Mouse (Mus musculus): ENCODE results near the gene Ssr1.

Gene Ssr1

GRCm38 (mm10) chr13:37979506-37979905 is 14.5 kb downstream of the Ssr1 start:
- no peak for DNase-seq

GRCm38 (mm10) chr13:37974731-37975130 is 19.3 kb downstream of the Ssr1 start:
- no peak for DNase-seq

- DNase-seq: no peak
Observed at GRCm38 (mm10) chr13:37974036-37974435, 20.0 kb downstream of the Ssr1 start.

DNA sequence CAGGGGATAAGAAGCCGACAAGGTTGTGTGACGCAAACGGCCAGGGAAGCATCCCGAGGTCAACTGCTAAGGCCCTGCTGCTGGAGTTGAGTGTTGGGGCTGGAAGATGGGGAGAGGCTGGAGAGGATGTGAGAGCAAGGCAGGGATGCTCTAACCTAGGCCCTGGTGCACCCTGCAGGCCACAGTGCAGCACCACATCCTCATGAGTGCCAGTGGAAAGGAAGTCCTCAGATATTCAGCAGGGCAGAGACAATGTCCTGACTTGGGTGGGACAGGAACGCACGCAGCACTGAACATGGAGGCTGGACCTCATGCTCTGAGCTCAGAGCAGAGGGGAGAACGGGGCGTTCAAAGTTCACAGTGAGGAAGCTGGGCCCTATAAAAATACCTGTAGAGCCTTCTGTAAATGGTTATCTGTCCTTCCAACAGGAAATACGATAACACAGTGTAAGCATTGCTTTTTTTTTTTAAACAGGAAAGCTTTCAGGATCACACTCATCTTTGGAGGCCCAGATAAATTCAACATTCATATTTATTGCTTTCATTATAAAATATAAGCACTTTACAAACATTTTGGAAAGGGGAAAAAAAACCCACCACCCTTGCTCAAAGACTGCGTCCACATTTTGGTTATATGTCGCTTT is 23.0 kb downstream of the Ssr1 start:
- no peak for DNase-seq

DNA sequence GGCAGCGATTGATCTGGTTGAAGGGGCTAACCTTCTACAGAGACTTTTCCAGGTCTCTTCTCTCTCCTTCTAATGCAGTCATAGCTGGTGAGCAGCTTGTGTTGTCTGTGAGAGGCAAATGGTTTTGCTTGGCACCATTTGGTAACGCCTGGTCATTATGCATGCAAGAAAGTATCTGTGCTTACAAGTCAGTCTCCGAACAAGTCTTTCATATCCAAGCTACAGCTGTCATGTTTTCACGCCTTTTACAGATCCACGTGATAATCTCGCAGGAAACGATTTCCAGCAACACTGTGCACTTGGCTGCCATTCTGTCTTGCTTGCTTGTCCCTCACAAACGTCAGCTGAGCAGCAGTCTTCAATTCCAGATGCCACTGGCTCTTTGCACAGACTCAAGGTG is 24.0 kb downstream of the Ssr1 start:
- DNase-seq: no peak

- DNase-seq: peak; percentile 59 to 87
Observed at GRCm38 (mm10) chr13:37969337-37969736, 24.7 kb downstream of the Ssr1 start.

- no peak for DNase-seq
Observed at GRCm38 (mm10) chr13:37967565-37967964, 26.5 kb downstream of the Ssr1 start.

- no peak for DNase-seq
Observed at GRCm38 (mm10) chr13:37967052-37967437, 27.0 kb downstream of the Ssr1 start.

DNA sequence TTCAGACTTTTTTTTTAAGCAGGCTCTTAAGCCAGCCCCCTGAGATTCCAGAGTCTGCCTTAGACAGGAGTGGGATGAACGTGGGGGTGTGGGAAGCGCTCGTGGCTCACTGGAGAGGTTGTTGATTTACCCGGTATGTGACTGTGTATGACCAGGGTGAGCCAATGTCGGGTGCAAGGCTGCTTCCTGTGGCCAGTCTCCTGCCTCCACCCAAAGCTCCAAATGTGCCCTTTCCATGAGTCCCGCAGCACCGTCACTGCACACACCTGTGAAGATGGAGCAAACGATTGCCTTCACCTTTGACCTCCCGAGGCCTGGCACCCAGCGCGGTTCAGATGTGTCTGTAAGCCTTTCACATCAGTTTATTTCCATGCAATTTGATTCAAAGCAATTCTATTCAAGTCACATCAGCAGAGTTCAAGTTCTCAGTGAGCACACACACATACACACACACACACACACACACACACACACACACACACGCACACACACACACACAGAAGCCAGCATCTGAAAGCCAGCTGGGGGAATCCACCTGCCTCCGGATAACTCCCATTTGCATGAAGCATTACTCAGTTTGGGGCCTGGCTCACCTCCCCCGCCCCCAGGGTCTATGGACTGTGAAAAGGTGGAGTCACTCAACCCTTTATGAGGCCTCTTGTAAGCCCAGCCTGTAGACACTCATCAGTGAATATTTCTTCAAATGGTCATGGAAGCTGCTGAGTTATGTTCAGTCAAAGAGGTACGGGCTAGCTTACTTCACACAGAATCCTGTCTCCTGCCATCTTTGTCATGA is 27.6 kb downstream of the Ssr1 start:
- DNase-seq: no peak

- no peak for DNase-seq
Observed at GRCm38 (mm10) chr13:37965126-37965914, 28.7 kb downstream of the Ssr1 start.

- DNase-seq: no peak
Observed at GRCm38 (mm10) chr13:37964128-37965087, 29.6 kb downstream of the Ssr1 start.

GRCm38 (mm10) chr13:37963354-37964007 is 30.5 kb downstream of the Ssr1 start:
- DNase-seq: peak; percentile 63 to 78

DNA sequence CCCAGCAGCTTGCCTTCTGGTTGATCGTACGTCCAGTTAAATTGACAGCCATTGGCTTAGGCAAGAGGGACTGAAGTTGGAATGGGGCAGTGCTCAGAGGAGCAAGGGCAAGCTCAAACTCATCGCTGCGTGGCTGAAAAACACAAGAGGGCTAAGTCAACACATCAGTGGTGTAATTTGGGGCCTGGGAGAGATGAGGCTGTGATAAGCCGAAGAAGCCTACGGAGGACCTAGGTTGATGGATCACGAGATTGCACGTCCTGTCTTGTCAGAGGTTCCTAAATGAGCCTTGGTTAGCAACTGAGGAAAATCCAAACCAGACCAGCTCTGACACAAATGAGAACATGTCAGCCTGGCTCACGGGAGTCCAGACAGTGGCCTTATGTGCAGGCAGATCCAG is 31.5 kb downstream of the Ssr1 start:
- DNase-seq: no peak

- no peak for DNase-seq
Observed at GRCm38 (mm10) chr13:37959936-37960335, 34.1 kb downstream of the Ssr1 start.

- DNase-seq: peak in 1 of 2 experiments; percentile 33
Observed at GRCm38 (mm10) chr13:37959239-37959907, 34.6 kb downstream of the Ssr1 start.

GRCm38 (mm10) chr13:37958498-37959238 is 35.3 kb downstream of the Ssr1 start:
- DNase-seq: no peak

DNA sequence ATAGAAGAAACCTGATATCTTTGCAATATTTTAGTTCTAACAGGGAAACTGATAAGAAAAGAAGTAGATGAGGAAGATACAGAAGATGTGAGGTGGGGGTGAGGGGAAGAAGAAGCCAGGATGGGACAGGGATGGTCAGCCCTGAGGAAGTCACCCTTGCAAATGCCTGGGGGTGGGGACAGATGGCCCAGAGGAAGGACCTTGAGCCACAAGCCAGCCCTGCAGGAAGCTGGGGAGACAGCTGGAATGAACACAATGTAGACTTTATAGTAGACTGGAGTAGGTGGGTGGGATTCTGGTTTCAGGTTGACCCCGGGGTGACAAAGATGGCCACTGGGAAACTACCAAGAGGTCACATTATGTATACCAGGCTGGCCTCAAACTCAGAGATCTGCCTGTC is 39.7 kb downstream of the Ssr1 start:
- DNase-seq: no peak

- no peak for DNase-seq
Observed at GRCm38 (mm10) chr13:37952981-37953380, 41.0 kb downstream of the Ssr1 start.

GRCm38 (mm10) chr13:37946734-37947133 is 47.3 kb downstream of the Ssr1 start:
- peak; percentile 72 to 90 for DNase-seq

GRCm38 (mm10) chr13:37945392-37945791 is 48.6 kb downstream of the Ssr1 start:
- DNase-seq: no peak

DNA sequence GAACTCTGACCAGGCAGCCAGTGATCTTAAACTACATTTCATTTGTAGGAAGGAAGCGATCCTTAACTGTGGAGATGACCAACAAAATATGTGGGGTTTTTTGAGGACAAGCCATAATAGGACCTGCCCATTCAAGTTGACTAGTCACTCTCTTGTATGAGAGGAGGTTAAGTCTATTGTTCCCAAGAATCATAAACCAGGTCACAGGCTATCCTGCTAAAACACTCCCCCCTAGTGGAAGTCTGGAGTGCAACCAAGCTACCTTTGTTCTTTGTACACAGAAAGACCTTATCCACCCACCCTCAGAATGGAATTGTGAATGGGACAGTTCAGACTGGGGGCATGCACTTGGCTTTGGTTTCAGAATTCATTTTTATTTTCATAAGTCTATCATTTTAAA is 49.7 kb downstream of the Ssr1 start:
- DNase-seq: peak; percentile 65 to 72
